Mouse (Mus musculus): ENCODE data around the gene Mmrn2.
"Not testable (repeated sequence)": the region's sequence is repeated elsewhere in the genome, so short reads cannot be mapped to it uniquely, and the experiment has no call there.

The Mmrn2 gene

DNA sequence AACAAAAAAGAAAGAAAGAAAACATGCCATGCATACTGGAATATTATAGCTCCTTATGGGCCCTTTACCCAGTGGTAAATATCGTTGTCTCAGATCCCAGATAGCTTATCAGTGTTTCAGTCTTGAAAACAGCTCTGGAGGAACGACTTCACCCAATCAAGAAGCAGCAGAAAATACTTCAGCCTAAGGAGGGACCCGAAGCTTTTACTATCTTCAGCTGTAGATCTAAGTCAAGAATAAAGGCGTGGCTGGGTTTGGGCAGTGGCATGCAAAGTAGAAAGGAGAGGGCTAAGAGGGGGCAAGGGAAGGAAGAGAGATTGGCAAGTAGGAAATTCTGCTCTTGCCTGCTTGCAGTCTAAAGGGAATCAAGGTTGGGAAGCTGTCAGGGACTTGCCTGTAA is 13.1 kb upstream of the Mmrn2 start:
- no peak for DNase-seq (ENCODE audit: low read depth, low spot score)

- DNase-seq (ENCODE audit: low read depth, low spot score), result peak; percentile 52
These were observed 12.4 kb upstream of the Mmrn2 start for GRCm38 (mm10) chr14:34362726-34363445.

DNA sequence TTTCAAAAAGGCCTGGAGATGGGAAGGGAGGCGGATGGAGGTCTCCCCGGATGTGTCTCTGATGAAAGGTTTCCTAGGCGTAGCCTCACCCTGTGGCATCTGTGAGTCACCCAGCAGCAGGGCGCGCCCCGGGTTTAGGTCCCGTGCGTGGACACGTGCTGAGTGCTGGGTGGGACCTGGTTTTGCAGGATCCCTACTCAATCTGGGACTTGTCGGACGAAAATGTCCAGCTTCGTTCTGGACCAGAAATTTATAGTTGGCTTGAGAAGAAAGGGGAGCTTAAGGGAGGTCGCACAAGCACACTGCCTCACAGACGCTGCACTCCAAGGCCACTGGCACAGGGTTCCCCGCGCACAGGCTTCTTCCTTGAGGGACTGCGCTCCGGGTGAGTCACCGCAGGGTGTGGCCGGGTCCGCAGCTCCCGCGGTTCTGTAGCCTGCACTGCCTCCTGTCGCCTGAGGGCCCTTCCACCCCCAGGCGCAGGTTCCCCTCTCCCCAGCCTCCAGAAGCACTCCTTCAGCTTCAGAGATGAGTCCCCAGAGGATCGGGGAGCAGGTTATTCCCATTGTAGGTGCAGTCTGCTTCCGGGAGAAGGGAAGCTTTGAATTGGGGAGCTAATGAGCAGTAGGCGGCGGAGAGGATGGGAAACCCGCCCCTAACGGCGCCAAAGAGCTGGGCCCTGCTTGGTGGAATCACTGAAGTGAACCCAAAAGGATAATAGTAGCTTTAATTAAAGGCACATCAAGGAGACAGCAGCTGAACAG is 11.6 kb upstream of the Mmrn2 start:
- peak; percentile 66 for DNase-seq (ENCODE audit: low read depth, low spot score)

DNA sequence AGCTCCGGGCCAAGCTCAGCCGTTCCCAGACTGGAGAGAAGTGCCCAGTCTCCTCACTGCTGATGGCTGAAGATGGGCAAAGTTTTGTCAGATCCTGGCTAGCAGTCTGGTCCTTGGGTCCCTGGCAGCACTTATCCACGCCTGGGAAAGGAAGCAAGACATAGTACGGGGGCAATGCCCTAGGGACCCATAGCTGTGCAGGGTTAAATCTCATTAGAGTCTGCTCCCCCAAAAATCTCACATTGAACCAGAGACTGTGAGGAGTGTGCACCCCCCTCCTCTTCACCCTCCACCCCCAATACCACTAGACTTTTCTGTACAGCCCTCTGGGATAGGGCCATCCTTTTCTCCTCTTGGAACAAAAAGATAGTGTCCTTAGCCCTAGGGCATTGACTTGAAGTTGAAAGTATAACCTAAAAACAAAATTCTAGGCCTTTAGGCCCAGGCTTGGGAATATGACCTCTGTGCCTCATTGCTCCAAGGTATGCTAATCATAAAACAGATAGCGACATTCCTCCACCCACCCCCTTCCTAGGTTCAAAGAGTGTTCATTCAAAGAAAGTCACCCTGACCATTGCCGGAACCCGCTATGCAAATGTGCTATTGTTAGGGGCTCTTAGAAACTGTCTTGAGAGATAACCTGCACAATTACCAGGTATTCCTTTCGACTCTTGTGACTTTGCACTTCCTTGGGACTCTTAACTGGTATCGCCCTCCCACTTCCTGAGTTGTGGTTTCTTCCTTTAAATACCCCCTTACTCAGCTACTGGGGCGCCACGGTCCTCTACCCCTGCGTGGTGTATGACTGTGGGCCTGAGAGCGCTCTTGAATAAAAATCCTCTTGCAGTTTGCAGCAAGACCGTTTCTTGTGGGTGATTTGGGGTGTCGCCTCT is 10.8 kb upstream of the Mmrn2 start:
- not testable (repeated sequence) for DNase-seq (ENCODE audit: low read depth, low spot score)

- DNase-seq (ENCODE audit: low read depth, low spot score), result no peak
These were observed 10.1 kb upstream of the Mmrn2 start for GRCm38 (mm10) chr14:34365147-34365507.

DNA sequence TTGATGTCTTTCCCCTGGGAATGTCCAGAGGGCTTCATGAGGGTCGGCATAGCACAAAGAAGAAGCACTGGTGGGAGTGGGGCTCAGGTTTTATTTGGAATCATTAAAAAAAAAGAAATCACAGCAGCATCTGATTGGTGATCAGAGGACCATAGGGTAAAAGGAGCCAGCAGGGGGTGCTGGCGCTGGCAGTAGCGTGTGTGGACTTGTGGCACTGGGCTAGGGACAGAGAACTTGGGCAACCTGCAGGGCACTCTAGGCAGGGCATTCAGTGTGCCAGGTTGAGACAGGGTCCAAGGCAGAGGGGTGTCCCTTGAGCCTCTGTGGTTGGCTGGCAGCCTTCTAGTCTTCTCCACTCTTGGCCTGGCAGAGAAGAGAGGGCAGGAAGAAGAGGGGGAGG is 5.1 kb upstream of the Mmrn2 start:
- no peak for DNase-seq (ENCODE audit: low read depth, low spot score)

- no peak for DNase-seq (ENCODE audit: low read depth, low spot score)
These were observed 4.3 kb upstream of the Mmrn2 start for GRCm38 (mm10) chr14:34370921-34371320.

DNA sequence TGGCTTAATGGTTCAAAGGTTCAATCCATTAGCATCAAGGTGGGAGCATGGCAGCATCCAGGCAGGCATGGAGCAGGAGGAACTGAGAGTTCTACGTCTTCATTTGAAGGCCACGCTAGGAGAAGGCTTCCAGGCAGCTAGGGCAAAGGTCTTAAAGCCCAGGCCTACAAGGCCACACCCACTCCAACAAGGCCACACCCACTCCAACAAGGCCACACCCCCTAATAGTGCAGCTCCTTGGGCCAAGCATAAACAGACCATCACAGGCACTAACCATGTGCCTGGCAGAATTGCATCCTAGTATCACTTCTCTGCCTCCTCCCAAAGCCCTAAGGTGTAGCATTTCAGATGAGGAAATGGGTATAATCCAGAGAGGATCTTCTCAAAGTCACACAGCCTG is 3.5 kb upstream of the Mmrn2 start:
- DNase-seq (ENCODE audit: low read depth, low spot score), result no peak

- peak; percentile 62 for DNase-seq (ENCODE audit: low read depth, low spot score)
These were observed 2.6 kb upstream of the Mmrn2 start for GRCm38 (mm10) chr14:34372646-34373045.

DNA sequence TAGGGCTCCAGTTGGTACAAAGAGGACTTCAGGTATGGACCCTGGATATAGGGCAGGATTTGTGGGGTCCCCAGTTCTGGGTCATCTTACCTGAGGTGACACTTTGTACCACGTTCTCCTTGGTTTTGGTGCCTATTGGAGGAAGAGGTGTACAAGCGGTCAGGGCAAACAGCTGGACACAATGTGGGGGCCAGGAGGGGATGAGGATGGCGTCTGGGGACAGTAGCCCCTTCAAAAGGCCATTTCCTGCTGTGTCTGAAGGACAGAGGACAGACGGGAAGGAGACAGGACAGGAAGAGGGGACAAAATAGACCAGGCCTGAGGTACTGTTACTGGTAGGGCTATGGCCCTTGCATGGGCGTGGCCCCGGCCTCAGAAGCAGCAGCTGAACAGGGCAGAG is 1.7 kb upstream of the Mmrn2 start:
- no peak for DNase-seq (ENCODE audit: low read depth, low spot score)

- DNase-seq (ENCODE audit: low read depth, low spot score), result peak; percentile 63
These were observed 688 bp upstream of the Mmrn2 start, which contains the start of gene Sncg for GRCm38 (mm10) chr14:34374577-34374976. Gene Sncg, minus strand, starts transcription at chr14:34374789.

- DNase-seq (ENCODE audit: low read depth, low spot score), result no peak
These were observed 676 bp downstream of the Mmrn2 start for GRCm38 (mm10) chr14:34375941-34376340.

- DNase-seq (ENCODE audit: low read depth, low spot score), result no peak
These were observed 1.9 kb downstream of the Mmrn2 start for GRCm38 (mm10) chr14:34377121-34377520.

GRCm38 (mm10) chr14:34378560-34379331 is 3.5 kb downstream of the Mmrn2 start:
- peak; percentile 72 for DNase-seq (ENCODE audit: low read depth, low spot score)

- no peak for DNase-seq (ENCODE audit: low read depth, low spot score)
These were observed 7.8 kb downstream of the Mmrn2 start for GRCm38 (mm10) chr14:34382921-34383704.

DNA sequence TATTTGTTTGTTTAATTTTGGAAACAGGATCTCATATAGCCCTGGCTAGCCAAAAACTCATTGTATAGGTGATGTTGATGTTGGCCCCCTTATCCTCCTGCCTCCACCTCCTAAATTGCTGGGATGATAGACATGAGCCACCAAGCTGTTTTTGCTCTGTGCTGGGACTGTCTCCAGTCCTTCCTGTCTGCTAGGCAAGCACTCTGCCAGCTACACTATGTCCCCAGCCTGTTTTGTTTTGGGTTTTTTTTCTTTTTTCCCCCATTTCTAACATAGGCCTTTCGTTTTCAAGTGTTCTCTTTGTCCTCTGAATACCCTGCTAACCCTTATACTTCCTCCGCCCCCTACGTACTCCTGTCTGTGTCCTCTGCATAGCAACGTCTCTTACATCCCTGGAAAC is 18.0 kb downstream of the Mmrn2 start:
- DNase-seq (ENCODE audit: low read depth, low spot score), result no peak

DNA sequence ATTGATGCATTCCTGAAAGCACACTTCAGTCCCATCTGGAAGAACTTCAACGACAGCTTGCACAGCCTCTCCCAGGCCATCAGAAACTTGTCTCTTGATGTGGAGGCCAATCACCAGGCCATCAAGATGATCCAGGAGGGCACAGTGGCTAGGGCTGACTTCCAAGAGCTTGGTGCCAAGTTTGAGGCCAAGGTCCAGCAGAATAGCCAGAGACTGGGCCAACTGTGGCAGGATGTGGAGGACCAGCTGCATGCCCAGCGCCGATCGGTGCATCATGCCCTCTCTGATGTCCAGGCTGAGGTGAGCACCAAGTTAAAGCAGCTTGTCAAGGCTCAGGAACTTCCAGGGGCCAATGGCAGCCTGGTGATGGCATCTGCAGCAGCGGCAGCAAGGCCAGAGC is 22.6 kb downstream of the Mmrn2 start:
- no peak for DNase-seq (ENCODE audit: low read depth, low spot score)

- DNase-seq (ENCODE audit: low read depth, low spot score), result no peak
These were observed 23.6 kb downstream of the Mmrn2 start for GRCm38 (mm10) chr14:34398901-34399300.

DNA sequence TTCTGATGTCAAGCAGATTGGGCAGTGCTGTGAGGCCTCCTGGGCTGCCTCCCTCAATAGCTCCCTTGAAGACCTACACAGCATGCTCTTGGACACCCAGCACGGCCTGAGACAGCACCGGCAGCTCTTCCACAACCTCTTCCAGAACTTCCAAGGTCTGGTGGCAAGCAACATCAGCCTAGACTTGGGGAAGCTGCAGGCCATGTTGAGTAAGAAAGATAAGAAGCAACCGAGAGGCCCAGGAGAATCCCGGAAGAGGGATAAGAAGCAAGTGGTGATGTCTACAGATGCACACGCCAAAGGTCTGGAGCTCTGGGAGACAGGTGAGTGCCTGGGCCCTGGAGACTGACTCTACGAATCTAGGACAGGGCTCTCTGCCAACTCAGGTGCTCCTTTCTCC is 24.0 kb downstream of the Mmrn2 start:
- no peak for DNase-seq (ENCODE audit: low read depth, low spot score)

- no peak for DNase-seq (ENCODE audit: low read depth, low spot score)
These were observed 24.8 kb downstream of the Mmrn2 start for GRCm38 (mm10) chr14:34400021-34400420.

DNA sequence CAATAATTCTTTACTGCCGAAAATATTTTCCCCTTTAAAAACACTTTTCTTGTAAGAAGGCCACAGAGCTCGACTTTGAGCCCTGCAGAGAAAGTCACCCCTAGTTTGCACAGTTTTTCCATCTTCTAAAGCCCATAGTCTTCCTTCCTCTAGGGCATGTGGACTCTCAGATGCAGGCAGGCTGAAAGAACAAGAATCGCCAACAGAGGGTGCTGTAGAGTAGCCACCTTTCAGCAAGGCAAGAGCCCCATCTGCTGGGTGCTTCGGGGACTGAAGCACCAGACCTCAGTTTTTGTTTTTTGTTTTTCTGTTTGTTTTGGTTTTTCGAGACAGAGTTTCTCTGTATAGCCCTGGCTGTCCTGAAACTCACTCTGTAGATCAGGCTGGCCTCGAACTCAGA is 25.9 kb downstream of the Mmrn2 start:
- peak; percentile 84 for DNase-seq (ENCODE audit: low read depth, low spot score)
